Mouse (Mus musculus) midbrain, embryonic 11.5 days (tissue): Measurements from ENCODE around the gene 2300003K06Rik. TPM values are rescaled to one million over a fixed set of nuclear protein-coding genes. Genes with fewer than 3 reads are reported as not detected.
"Not testable (repeated sequence)": the region's sequence is repeated elsewhere in the genome, so short reads cannot be mapped to it uniquely, and the experiment has no call there.

Experiments used
- ATAC-seq: fragments of 200-750 bp; cut with Nextera tagmentation; 2 replicates; pipeline ENCODE4 v1.8.0; 2017; ENCODE audit warnings: moderate TSS enrichment, moderate library complexity; ENCODE audit not compliant: low FRiP score
- DNase-seq: peaks from one replicate; pipeline ENCODE4 v3.0.0; 2015; ENCODE audit warnings: low spot score; ENCODE audit errors: missing footprints
- H3K27ac ChIP-seq: fragments of 300-500 bp; sonication (generic); 2 replicates; pipeline ENCODE4 v1.5.1; 2014; ENCODE audit warnings: low read depth, low read length
- H3K27me3 ChIP-seq: fragments of 300-500 bp; sonication (generic); 2 replicates; pipeline ENCODE4 v1.6.1; 2014; ENCODE audit warnings: mild to moderate bottlenecking, low read length, moderate library complexity, mixed read lengths; ENCODE audit not compliant: control insufficient read depth, insufficient read depth
- H3K36me3 ChIP-seq: fragments of 300-500 bp; sonication (generic); 2 replicates; pipeline ENCODE4 v1.6.1; 2014; ENCODE audit warnings: mild to moderate bottlenecking, low read length, moderate library complexity, mixed read lengths; ENCODE audit not compliant: control insufficient read depth, insufficient read depth
- H3K4me1 ChIP-seq: fragments of 300-500 bp; sonication (generic); 2 replicates; pipeline ENCODE4 v1.6.1; 2014; ENCODE audit warnings: low read length; ENCODE audit not compliant: control insufficient read depth, insufficient read depth
- H3K4me2 ChIP-seq: fragments of 300-500 bp; sonication (generic); 2 replicates; pipeline ENCODE4 v1.6.1; 2014; ENCODE audit warnings: mild to moderate bottlenecking, moderate library complexity
- H3K4me3 ChIP-seq: fragments of 300-500 bp; sonication (generic); 2 replicates; pipeline ENCODE4 v1.5.1; 2014; ENCODE audit warnings: low read depth, low read length
- H3K9ac ChIP-seq: fragments of 300-500 bp; sonication (generic); 2 replicates; pipeline ENCODE4 v1.6.1; 2014; ENCODE audit warnings: low read length
- H3K9me3 ChIP-seq: fragments of 300-500 bp; sonication (generic); 2 replicates; pipeline ENCODE4 v1.6.1; 2016; ENCODE audit warnings: low read length; ENCODE audit not compliant: control insufficient read depth
- WGBS: fragments of 180-500 bp; shearing (Covaris S2); extraction: QIAGEN DNeasy Blood & Tissue Kit; methylation state at CpG from one replicate; pipeline ENCODE4 v1.1.7; 2014; 5-methylcytosine and 5-hydroxymethylcytosine counted together
- polyA plus RNA-seq: library from polyadenylated mRNA; unstranded; fragments of >200 nt; fragmentation: Nextera tagmentation; extraction: Ambion mirVana; gene quantifications from 2 replicates; pipeline ENCODE4 v1.2.1, GENCODE M21; 2014

2300003K06Rik gene
- polyA plus RNA-seq, 1 experiment from 2014 or later = not detected

- H3K4me1 ChIP-seq = no peaks in the 10 kb centered on the region
- no peaks in the 10 kb centered on the region for H3K9me3 ChIP-seq
- H3K4me3 ChIP-seq = no peak overlapping the region
- 77% methylated on average over 1 of the region's 1 CpGs for WGBS
- no peaks in the 10 kb centered on the region for H3K36me3 ChIP-seq
- no peak overlapping the region for H3K9ac ChIP-seq
- H3K27me3 ChIP-seq = no peaks in the 10 kb centered on the region
- DNase-seq (no peak), ATAC-seq (no peak)
- H3K4me2 ChIP-seq = no peak overlapping the region
- H3K27ac ChIP-seq = no peak overlapping the region
Measured at GRCm38 (mm10) chr11:99842185-99842584, 4.3 kb upstream of the 2300003K06Rik start.

- not testable (repeated sequence) for H3K9me3 ChIP-seq, ATAC-seq, H3K27me3 ChIP-seq, H3K4me2 ChIP-seq, H3K36me3 ChIP-seq, H3K4me3 ChIP-seq, H3K27ac ChIP-seq, H3K4me1 ChIP-seq, DNase-seq, H3K9ac ChIP-seq
- WGBS = 87% methylated on average over 2 of the region's 2 CpGs
Measured at GRCm38 (mm10) chr11:99815566-99815965, 22.3 kb downstream of the 2300003K06Rik start, which contains the start of gene Gm11564. Gene Gm11564, minus strand, starts transcription at chr11:99815666.

GRCm38 (mm10) chr11:99809792-99810191, 28.1 kb downstream of the 2300003K06Rik start, which contains the start of gene Krtap4-13:
Gene Krtap4-13, minus strand, starts transcription at chr11:99809892.
- not testable (repeated sequence) for ATAC-seq, H3K9me3 ChIP-seq, H3K36me3 ChIP-seq, H3K4me2 ChIP-seq, H3K4me3 ChIP-seq, H3K9ac ChIP-seq, H3K27ac ChIP-seq, H3K27me3 ChIP-seq, H3K4me1 ChIP-seq, DNase-seq

GRCm38 (mm10) chr11:99804346-99804745, 33.5 kb downstream of the 2300003K06Rik start, which contains the start of gene Gm11554:
Gene Gm11554, minus strand, starts transcription at chr11:99804446.
- ATAC-seq, H3K4me1 ChIP-seq, H3K27me3 ChIP-seq, H3K4me2 ChIP-seq, H3K9ac ChIP-seq, H3K27ac ChIP-seq, H3K36me3 ChIP-seq, H3K9me3 ChIP-seq, DNase-seq, H3K4me3 ChIP-seq: not testable (repeated sequence)
- WGBS = no CpG with 5 or more reads among the region's 1 CpGs

- WGBS = no CpG with 5 or more reads among the region's 1 CpGs
- H3K4me2 ChIP-seq, H3K9me3 ChIP-seq, H3K4me1 ChIP-seq, DNase-seq, H3K27me3 ChIP-seq, H3K4me3 ChIP-seq, ATAC-seq, H3K9ac ChIP-seq, H3K27ac ChIP-seq, H3K36me3 ChIP-seq: not testable (repeated sequence)
Measured at GRCm38 (mm10) chr11:99798832-99799231, 39.0 kb downstream of the 2300003K06Rik start, which contains the start of gene Gm11569. Gene Gm11569, minus strand, starts transcription at chr11:99798932.

GRCm38 (mm10) chr11:99793367-99793766, 44.5 kb downstream of the 2300003K06Rik start, which contains the start of gene Gm11596:
Gene Gm11596, minus strand, starts transcription at chr11:99793467.
- Histone ChIP-seq H3K4me2 (no peak within 1 kb of the TSS), H3K27me3 (no peaks in the 10 kb centered on the region), H3K27ac (no peak within 1 kb of the TSS), H3K9ac (no peak within 1 kb of the TSS), H3K9me3 (no peaks in the 10 kb centered on the region), H3K36me3 (no peaks in the 10 kb centered on the region), H3K4me3 (no peak within 1 kb of the TSS), H3K4me1 (no peaks in the 10 kb centered on the region)
- ATAC-seq (no peak), DNase-seq (no peak)
- 86% methylated on average over 2 of the region's 2 CpGs for WGBS

Other genes with a start within 250 kb of the 2300003K06Rik start
- not detected in 2 replicates for gene Krtap1-3, start 246.7 kb downstream of the 2300003K06Rik start, polyA plus RNA-seq
- not detected in 2 replicates for gene Krtap9-3, start 240.0 kb downstream of the 2300003K06Rik start, polyA plus RNA-seq
- not detected in 2 replicates for gene Gm11938, start 234.8 kb downstream of the 2300003K06Rik start, polyA plus RNA-seq
- not detected in 2 replicates for gene Gm11937, start 227.9 kb downstream of the 2300003K06Rik start, polyA plus RNA-seq
- gene Krtap2-4, start 223.2 kb downstream of the 2300003K06Rik start, polyA plus RNA-seq = not detected in 2 replicates
- not detected in 2 replicates for gene Gm11562, start 217.6 kb downstream of the 2300003K06Rik start, polyA plus RNA-seq
- gene Krtap4-1, start 209.8 kb downstream of the 2300003K06Rik start, polyA plus RNA-seq = not detected in 2 replicates
- not detected in 2 replicates for gene Krtap4-2, start 203.0 kb downstream of the 2300003K06Rik start, polyA plus RNA-seq
- gene Krtap4-7, start 194.0 kb downstream of the 2300003K06Rik start, polyA plus RNA-seq = not detected in 2 replicates
- not detected in 2 replicates for gene Gm11555, start 187.8 kb downstream of the 2300003K06Rik start, polyA plus RNA-seq
- not detected in 2 replicates for gene Gm11563, start 179.1 kb downstream of the 2300003K06Rik start, polyA plus RNA-seq
- gene Krtap4-6, start 172.1 kb downstream of the 2300003K06Rik start, polyA plus RNA-seq = not detected in 2 replicates
- gene Gm14190, start 147.3 kb downstream of the 2300003K06Rik start, polyA plus RNA-seq = not detected in 2 replicates
- not detected in 2 replicates for gene Gm14180, start 103.8 kb downstream of the 2300003K06Rik start, polyA plus RNA-seq
- gene Gm11595, start 65.2 kb downstream of the 2300003K06Rik start, polyA plus RNA-seq = not detected in 2 replicates
- not detected in 2 replicates for gene Krtap4-8, start 57.4 kb downstream of the 2300003K06Rik start, polyA plus RNA-seq
- gene Krtap4-9, start 52.9 kb downstream of the 2300003K06Rik start, polyA plus RNA-seq = not detected in 2 replicates
- gene Gm11596, start 44.6 kb downstream of the 2300003K06Rik start, polyA plus RNA-seq = not detected in 2 replicates
- gene Gm11569, start 39.1 kb downstream of the 2300003K06Rik start, polyA plus RNA-seq = not detected in 2 replicates
- gene Gm11554, start 33.6 kb downstream of the 2300003K06Rik start, polyA plus RNA-seq = not detected in 2 replicates
- gene Krtap4-13, start 28.2 kb downstream of the 2300003K06Rik start, polyA plus RNA-seq = not detected in 2 replicates
- gene Gm11564, start 22.4 kb downstream of the 2300003K06Rik start, polyA plus RNA-seq = not detected in 2 replicates
- gene Krtap4-16, start 13.5 kb upstream of the 2300003K06Rik start, polyA plus RNA-seq = not detected in 2 replicates
- gene Gm11568, start 19.9 kb upstream of the 2300003K06Rik start, polyA plus RNA-seq = not detected in 2 replicates
- not detected in 2 replicates for gene Gm11559, start 26.4 kb upstream of the 2300003K06Rik start, polyA plus RNA-seq
- not detected in 2 replicates for gene Krtap9-1, start 35.3 kb upstream of the 2300003K06Rik start, polyA plus RNA-seq
- not detected in 2 replicates for gene Gm11567, start 41.1 kb upstream of the 2300003K06Rik start, polyA plus RNA-seq
- gene Krtap31-1, start 69.9 kb upstream of the 2300003K06Rik start, polyA plus RNA-seq = not detected in 2 replicates
- not detected in 2 replicates for gene Gm11565, start 76.7 kb upstream of the 2300003K06Rik start, polyA plus RNA-seq
- not detected in 2 replicates for gene Krtap31-2, start 98.2 kb upstream of the 2300003K06Rik start, polyA plus RNA-seq
- gene Krtap9-5, start 110.4 kb upstream of the 2300003K06Rik start, polyA plus RNA-seq = not detected in 2 replicates
- not detected in 2 replicates for gene Krtap29-1, start 141.0 kb upstream of the 2300003K06Rik start, polyA plus RNA-seq
- gene Krtap16-1, start 148.5 kb upstream of the 2300003K06Rik start, polyA plus RNA-seq = not detected in 2 replicates
- not detected in 2 replicates for gene Krtap17-1, start 155.9 kb upstream of the 2300003K06Rik start, polyA plus RNA-seq
- not detected in 2 replicates for gene Krt33a, start 178.1 kb upstream of the 2300003K06Rik start, polyA plus RNA-seq
- not detected in 2 replicates for gene Krt33b, start 191.8 kb upstream of the 2300003K06Rik start, polyA plus RNA-seq
- not detected in 2 replicates for gene Krt34, start 203.5 kb upstream of the 2300003K06Rik start, polyA plus RNA-seq
- not detected in 2 replicates for gene Krt31, start 212.5 kb upstream of the 2300003K06Rik start, polyA plus RNA-seq